Comparison of ENCODE assay signal across 20 mouse cellular contexts in genomic region chr8:128087500-128087899, GRCm38 (mm10).
DNase-seq lines count a peak whose midpoint lies in the region; ATAC-seq lines count a peak whose summit lies in the region.
"Had no signal": no experiment of that assay in that cellular context is flagged by ENCODE, and none has a peak within 500 bp of the region (broad histone marks: within the 10 kb centered on the region; RNA-seq: fewer than 3 reads in every experiment).

No protein-coding gene starts in this region.

- no peaks in the 10 kb centered on the region for H3K36me3 ChIP-seq in midbrain, embryonic 10.5 days
- H3K36me3 ChIP-seq in midbrain, embryonic 13.5 days = no peaks in the 10 kb centered on the region
- H3K36me3 ChIP-seq in neural tube, embryonic 15.5 days = no peaks in the 10 kb centered on the region
- H3K36me3 ChIP-seq: embryonic facial prominence, embryonic 12.5 days; forebrain, embryonic 15.5 days; heart, embryonic 15.5 days; hindbrain, embryonic 13.5 days; intestine, embryonic 15.5 days had no signal

- ATAC-seq in midbrain, embryonic 13.5 days = no peak
- ATAC-seq in neural tube, embryonic 15.5 days (ENCODE audit: low FRiP score) = no peak
- ATAC-seq: forebrain, embryonic 15.5 days; intestine, embryonic 15.5 days had no signal

- H3K27ac ChIP-seq in midbrain, embryonic 10.5 days (replicated peaks) = no peak overlapping the region
- no peak overlapping the region for H3K27ac ChIP-seq in midbrain, embryonic 13.5 days
- H3K27ac ChIP-seq in neural tube, embryonic 15.5 days (replicated peaks) = no peak overlapping the region
- H3K27ac ChIP-seq: embryonic facial prominence, embryonic 12.5 days; forebrain, embryonic 15.5 days; heart, embryonic 15.5 days; hindbrain, embryonic 13.5 days; intestine, embryonic 15.5 days had no signal

- H3K4me3 ChIP-seq in midbrain, embryonic 10.5 days = no peak overlapping the region
- H3K4me3 ChIP-seq in midbrain, embryonic 13.5 days (replicated peaks) = no peak overlapping the region
- H3K4me3 ChIP-seq in neural tube, embryonic 15.5 days (replicated peaks) = no peak overlapping the region
- H3K4me3 ChIP-seq: embryonic facial prominence, embryonic 12.5 days; forebrain, embryonic 15.5 days; heart, embryonic 15.5 days; hindbrain, embryonic 13.5 days; intestine, embryonic 15.5 days had no signal

- peaks cover 6% of the 10 kb centered on the region; the same call in 1 of the 2 replicates for H3K9me3 ChIP-seq in midbrain, embryonic 10.5 days (replicated peaks)
- no peaks in the 10 kb centered on the region; the same call in 1 of the 2 replicates for H3K9me3 ChIP-seq in midbrain, embryonic 13.5 days
- H3K9me3 ChIP-seq in neural tube, embryonic 15.5 days (replicated peaks) = no peaks in the 10 kb centered on the region
- H3K9me3 ChIP-seq: embryonic facial prominence, embryonic 12.5 days; forebrain, embryonic 15.5 days; heart, embryonic 15.5 days; hindbrain, embryonic 13.5 days; intestine, embryonic 15.5 days had no signal

- H3K9ac ChIP-seq in midbrain, embryonic 13.5 days (replicated peaks) = no peak overlapping the region
- H3K9ac ChIP-seq in neural tube, embryonic 15.5 days (replicated peaks) = no peak overlapping the region
- H3K9ac ChIP-seq: embryonic facial prominence, embryonic 12.5 days; forebrain, embryonic 15.5 days; heart, embryonic 15.5 days; hindbrain, embryonic 13.5 days; intestine, embryonic 15.5 days had no signal

- peak; percentile 14 for DNase-seq in embryo, embryonic 10 days (ENCODE audit: low spot score)
- no peak for DNase-seq in embryo, embryonic 9.5 days (ENCODE audit: extremely low spot score)
- peak; percentile 35 for DNase-seq in midbrain, embryonic 10.5 days (ENCODE audit: low spot score)
- DNase-seq in neural tube, embryonic 10.5 days (ENCODE audit: extremely low spot score, low spot score) = peak; percentile 14
- no peak for DNase-seq in heart, adult 9 months (ENCODE audit: low spot score in 2 of 2)
- DNase-seq: adrenal gland, postnatal 10 days; cerebellum, adult 11 months; cerebellum, adult 9-10 months; cerebellum, postnatal 25 days; gastrocnemius, postnatal 36 days; heart, adult 18-20 months; heart, postnatal 14 days had no signal

- peaks cover 26% of the 10 kb centered on the region for H3K27me3 ChIP-seq in midbrain, embryonic 10.5 days (ENCODE audit: low read depth, poor library complexity, severe bottlenecking)
- H3K27me3 ChIP-seq in midbrain, embryonic 13.5 days = peaks cover 24% of the 10 kb centered on the region
- H3K27me3 ChIP-seq in neural tube, embryonic 15.5 days (replicated peaks) = no peaks in the 10 kb centered on the region
- H3K27me3 ChIP-seq: embryonic facial prominence, embryonic 12.5 days; forebrain, embryonic 15.5 days; heart, embryonic 15.5 days; intestine, embryonic 15.5 days had no signal

- 81% methylated on average over 1 of the region's 1 CpGs for WGBS in midbrain, embryonic 10.5 days
- 60% methylated on average over 1 of the region's 1 CpGs for WGBS in midbrain, embryonic 13.5 days
- WGBS in neural tube, embryonic 15.5 days = 57% methylated on average over 1 of the region's 1 CpGs

- H3K4me1 ChIP-seq in midbrain, embryonic 10.5 days = no peaks in the 10 kb centered on the region
- H3K4me1 ChIP-seq in midbrain, embryonic 13.5 days (replicated peaks) = no peaks in the 10 kb centered on the region
- H3K4me1 ChIP-seq in neural tube, embryonic 15.5 days = no peaks in the 10 kb centered on the region
- H3K4me1 ChIP-seq: embryonic facial prominence, embryonic 12.5 days; forebrain, embryonic 15.5 days; heart, embryonic 15.5 days; hindbrain, embryonic 13.5 days; intestine, embryonic 15.5 days had no signal

- no peak overlapping the region for H3K4me2 ChIP-seq in midbrain, embryonic 13.5 days (replicated peaks)
- H3K4me2 ChIP-seq in neural tube, embryonic 15.5 days = no peak overlapping the region
- H3K4me2 ChIP-seq: embryonic facial prominence, embryonic 12.5 days; forebrain, embryonic 15.5 days; heart, embryonic 11.5 days; heart, embryonic 15.5 days; hindbrain, embryonic 13.5 days; intestine, embryonic 15.5 days had no signal

Comparison
In these comparisons a context has a peak if more than half of its experiments do, and no peak if none do; other contexts are left out.
1. DNase-seq: peak in embryo, embryonic 10 days (single experiment), midbrain, embryonic 10.5 days (single experiment) and neural tube, embryonic 10.5 days (single experiment); none in embryo, embryonic 9.5 days (single experiment) and heart, adult 9 months (0 of 2).